Mouse (Mus musculus): ENCODE measurements around the gene Pla2g6. TPM values are rescaled to one million over a fixed set of nuclear protein-coding genes. Genes with fewer than 3 reads are reported as not detected.

Gene Pla2g6
- 24.0 and 25.5 TPM in 2 replicates for polyA plus RNA-seq (2014; fragmentation: Nextera tagmentation; extraction: Ambion mirVana)

DNA sequence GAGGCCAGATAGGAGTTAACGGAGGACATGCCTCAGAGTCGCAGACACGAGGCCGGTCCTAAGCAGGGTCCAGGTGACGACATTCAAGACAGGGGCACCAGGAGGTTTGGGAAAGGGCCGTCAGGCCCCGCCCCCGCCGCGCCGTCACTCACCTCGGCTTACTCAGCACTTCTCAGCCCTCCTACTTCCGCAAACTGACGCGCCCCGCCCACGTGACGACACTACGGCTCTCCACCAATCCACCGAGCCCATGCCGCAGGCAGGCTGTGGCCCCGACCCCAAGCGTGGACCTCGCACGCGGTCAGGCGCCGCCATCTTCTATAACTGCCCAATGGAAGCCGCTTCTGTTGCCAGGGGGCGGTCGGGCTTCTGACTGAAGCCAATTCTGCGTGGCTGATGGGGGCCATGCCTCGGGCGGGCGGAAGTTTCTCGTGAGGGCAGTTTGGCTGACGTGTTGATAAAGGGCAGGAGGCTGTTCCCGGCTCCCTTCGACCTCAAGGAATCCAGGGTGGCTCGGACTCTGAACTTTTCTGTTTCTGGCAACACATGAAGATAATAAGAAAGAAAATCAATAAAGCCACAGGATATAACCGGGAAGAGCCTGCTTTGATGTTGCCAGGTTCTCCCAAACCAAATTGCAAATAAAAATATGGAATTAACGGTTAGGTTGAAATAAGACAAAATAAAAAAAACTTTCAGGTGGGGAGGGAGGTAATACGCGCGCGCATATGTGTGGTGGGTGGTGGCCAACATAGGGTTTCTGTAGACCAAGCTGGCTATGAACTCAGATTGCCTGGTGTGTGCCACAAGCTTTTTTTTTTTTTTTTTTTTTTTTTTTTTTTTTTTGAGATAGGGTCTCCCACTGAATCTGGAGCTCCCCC, at the start of gene Pla2g6:
Pla2g6 (minus strand) TSS at position 333 of the 881 bp plus-strand sequence.
- peak within 1 kb of the TSS; percentile 75 for H3K9ac ChIP-seq (replicated peaks; ENCODE audit: low read depth, low read length)
- WGBS, result 4% methylated on average over 46 of the region's 46 CpGs
- peak; percentile 96 for ATAC-seq (ENCODE audit: low read depth)
- H3K4me3 ChIP-seq (ENCODE audit: low read depth, low read length), result peak within 1 kb of the TSS; percentile 53
- H3K27me3 ChIP-seq (ENCODE audit: control insufficient read depth, insufficient read depth, low read length), result no peaks in the 10 kb centered on the region
- peak within 1 kb of the TSS; percentile 93 for H3K4me2 ChIP-seq (ENCODE audit: low read depth, low read length)
- H3K36me3 ChIP-seq (ENCODE audit: control insufficient read depth, insufficient read depth, low read length), result no peaks in the 10 kb centered on the region
- H3K9me3 ChIP-seq (ENCODE audit: control insufficient read depth, low read length), result no peaks in the 10 kb centered on the region
- peaks cover 11% of the 10 kb centered on the region; the same call in 1 of the 2 replicates for H3K4me1 ChIP-seq (ENCODE audit: control insufficient read depth, insufficient read depth, low read length)
- peak within 1 kb of the TSS; percentile 93 for H3K27ac ChIP-seq (ENCODE audit: low read depth, low read length)

DNA sequence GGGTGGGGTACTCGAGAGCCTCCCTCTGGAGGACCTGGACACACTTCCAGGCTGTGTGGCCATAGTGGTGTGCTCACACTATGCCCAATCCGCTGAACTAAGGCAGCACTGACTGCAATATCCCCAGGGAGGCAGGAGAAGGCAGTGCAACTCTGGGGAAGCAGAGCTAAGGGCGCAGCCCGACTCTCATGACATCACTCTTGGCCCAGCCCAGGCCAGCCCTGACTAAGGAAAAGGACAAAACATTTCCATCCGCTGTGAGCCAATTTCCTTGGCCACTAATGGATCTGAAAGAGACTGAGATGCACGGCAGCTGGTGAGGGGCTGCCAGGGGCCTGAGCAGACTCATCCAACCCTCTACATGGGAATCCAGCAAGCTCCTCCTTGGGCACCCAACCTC, 49.5 kb upstream of the Pla2g6 start:
- no peak overlapping the region for H3K4me3 ChIP-seq (ENCODE audit: low read depth, low read length)
- H3K4me2 ChIP-seq (ENCODE audit: low read depth, low read length), result no peak overlapping the region
- H3K9ac ChIP-seq (replicated peaks; ENCODE audit: low read depth, low read length), result no peak overlapping the region
- no peak overlapping the region for H3K27ac ChIP-seq (ENCODE audit: low read depth, low read length)
- no peaks in the 10 kb centered on the region for H3K27me3 ChIP-seq (ENCODE audit: control insufficient read depth, insufficient read depth, low read length)
- H3K4me1 ChIP-seq (ENCODE audit: control insufficient read depth, insufficient read depth, low read length), result 0 out of 2 replicates have a peak, but pooled peaks cover 2% of the 10 kb centered on the region
- H3K36me3 ChIP-seq (ENCODE audit: control insufficient read depth, insufficient read depth, low read length), result peaks cover 19% of the 10 kb centered on the region
- WGBS, result 90% methylated on average over 6 of the region's 6 CpGs
- no peaks in the 10 kb centered on the region for H3K9me3 ChIP-seq (ENCODE audit: control insufficient read depth, low read length)
- no peak for ATAC-seq (ENCODE audit: low read depth)

DNA sequence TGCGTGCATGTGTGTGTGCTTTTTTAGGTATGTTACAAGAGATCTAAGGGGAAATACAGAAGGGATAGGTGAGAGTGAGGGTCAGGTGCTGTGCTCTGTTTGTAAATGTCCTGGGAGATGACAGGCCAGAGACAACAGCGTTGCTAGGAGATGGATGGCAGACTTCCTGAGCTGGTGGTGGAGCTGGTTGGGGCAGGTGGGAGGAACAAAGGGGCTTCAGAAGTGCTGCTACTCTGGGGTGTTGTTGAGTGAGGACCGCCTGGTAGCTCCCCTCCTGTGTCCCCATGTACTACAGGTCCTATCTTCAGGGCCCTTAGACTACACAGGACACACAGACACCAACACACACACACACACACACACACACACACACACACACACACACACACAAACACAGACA, 46.6 kb upstream of the Pla2g6 start:
- Histone ChIP-seq H3K4me1 (ENCODE audit: control insufficient read depth, insufficient read depth, low read length) (no peaks in the 10 kb centered on the region), H3K4me3 (ENCODE audit: low read depth, low read length) (no peak overlapping the region), H3K27ac (ENCODE audit: low read depth, low read length) (no peak overlapping the region), H3K9me3 (ENCODE audit: control insufficient read depth, low read length) (no peaks in the 10 kb centered on the region), H3K9ac (replicated peaks; ENCODE audit: low read depth, low read length) (no peak overlapping the region), H3K4me2 (ENCODE audit: low read depth, low read length) (no peak overlapping the region), H3K27me3 (ENCODE audit: control insufficient read depth, insufficient read depth, low read length) (no peaks in the 10 kb centered on the region), H3K36me3 (ENCODE audit: control insufficient read depth, insufficient read depth, low read length) (peaks cover 31% of the 10 kb centered on the region)
- 47% methylated on average over 3 of the region's 3 CpGs for WGBS
- ATAC-seq (ENCODE audit: low read depth), result no peak

DNA sequence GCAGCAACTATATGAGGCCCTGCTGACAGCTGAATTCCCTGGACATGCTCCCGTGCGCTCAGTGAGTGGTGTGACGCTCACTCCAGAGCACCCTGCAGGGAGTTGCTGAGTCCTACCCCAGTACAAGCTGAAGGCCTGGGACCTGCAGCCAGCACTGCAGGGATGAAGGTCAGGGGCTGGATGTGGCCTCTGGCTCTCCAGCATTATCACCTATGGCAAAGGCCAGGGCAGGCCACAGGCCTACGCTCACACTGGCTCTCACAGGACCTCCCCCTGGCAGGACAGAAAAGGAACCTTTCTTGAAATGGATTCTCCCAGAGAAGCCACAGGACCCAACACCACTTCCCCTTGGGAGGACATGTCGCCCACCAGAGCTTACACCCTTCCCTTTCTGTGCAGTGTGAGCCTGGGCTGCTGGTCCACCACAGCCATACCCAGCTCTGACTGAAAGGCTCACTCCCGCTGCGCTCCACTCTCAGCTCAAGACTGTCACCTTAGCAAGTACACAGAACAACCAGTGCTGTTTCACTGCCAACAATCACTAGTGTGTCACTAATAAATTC, 42.2 kb upstream of the Pla2g6 start:
- Histone ChIP-seq H3K27ac (ENCODE audit: low read depth, low read length) (no peak overlapping the region), H3K27me3 (ENCODE audit: control insufficient read depth, insufficient read depth, low read length) (no peaks in the 10 kb centered on the region), H3K4me2 (ENCODE audit: low read depth, low read length) (no peak overlapping the region), H3K9me3 (ENCODE audit: control insufficient read depth, low read length) (no peaks in the 10 kb centered on the region), H3K9ac (replicated peaks; ENCODE audit: low read depth, low read length) (no peak overlapping the region), H3K4me1 (ENCODE audit: control insufficient read depth, insufficient read depth, low read length) (no peaks in the 10 kb centered on the region), H3K36me3 (ENCODE audit: control insufficient read depth, insufficient read depth, low read length) (peaks cover 36% of the 10 kb centered on the region), H3K4me3 (ENCODE audit: low read depth, low read length) (no peak overlapping the region)
- no peak for ATAC-seq (ENCODE audit: low read depth)
- 90% methylated on average over 7 of the region's 7 CpGs for WGBS

DNA sequence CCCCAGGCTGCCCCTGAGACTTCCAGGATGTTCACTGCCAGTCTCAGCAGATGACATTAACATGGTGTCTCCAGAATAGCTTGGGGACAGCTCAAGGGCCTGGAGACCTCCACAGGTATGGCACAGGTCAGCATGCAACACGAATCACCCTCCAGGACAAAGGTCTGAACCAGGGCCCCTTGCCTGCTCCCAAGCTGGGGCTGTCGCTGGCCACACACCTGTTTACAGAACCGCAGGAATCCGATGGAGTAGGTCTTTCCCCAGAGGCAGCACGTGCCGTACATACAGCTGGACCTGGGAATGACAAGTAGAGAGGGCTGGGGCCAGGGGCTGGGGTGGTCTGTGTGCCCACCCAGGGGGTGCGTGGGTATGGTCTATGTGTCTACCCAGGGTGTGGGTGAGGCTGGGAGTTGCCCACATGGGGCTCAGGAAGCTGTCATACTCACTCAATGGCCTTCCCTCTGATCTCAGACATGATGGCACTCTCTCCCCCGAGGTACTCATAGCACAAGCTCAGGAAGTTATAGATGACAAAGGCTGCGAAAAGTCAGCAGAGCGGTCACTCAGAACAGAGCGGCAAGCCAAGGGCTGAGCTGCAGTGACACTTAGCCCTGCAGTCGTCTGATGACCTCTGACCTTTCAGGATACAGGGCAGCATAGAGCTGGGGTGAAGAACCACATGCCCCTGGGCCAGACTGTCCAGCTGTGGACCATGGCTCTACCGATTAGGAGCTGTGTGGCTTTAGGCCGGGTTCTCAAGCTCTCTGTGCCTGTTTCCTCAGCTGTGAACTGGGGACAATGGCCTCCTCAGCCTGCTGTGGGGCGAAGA, 41.5 kb upstream of the Pla2g6 start:
- Histone ChIP-seq H3K9me3 (ENCODE audit: control insufficient read depth, low read length) (no peaks in the 10 kb centered on the region), H3K9ac (replicated peaks; ENCODE audit: low read depth, low read length) (no peak overlapping the region), H3K4me1 (ENCODE audit: control insufficient read depth, insufficient read depth, low read length) (no peaks in the 10 kb centered on the region), H3K4me3 (ENCODE audit: low read depth, low read length) (no peak overlapping the region), H3K27me3 (ENCODE audit: control insufficient read depth, insufficient read depth, low read length) (no peaks in the 10 kb centered on the region), H3K27ac (ENCODE audit: low read depth, low read length) (no peak overlapping the region), H3K4me2 (ENCODE audit: low read depth, low read length) (no peak overlapping the region), H3K36me3 (ENCODE audit: control insufficient read depth, insufficient read depth, low read length) (peaks cover 36% of the 10 kb centered on the region)
- WGBS, result 85% methylated on average over 15 of the region's 15 CpGs
- no peak for ATAC-seq (ENCODE audit: low read depth)

DNA sequence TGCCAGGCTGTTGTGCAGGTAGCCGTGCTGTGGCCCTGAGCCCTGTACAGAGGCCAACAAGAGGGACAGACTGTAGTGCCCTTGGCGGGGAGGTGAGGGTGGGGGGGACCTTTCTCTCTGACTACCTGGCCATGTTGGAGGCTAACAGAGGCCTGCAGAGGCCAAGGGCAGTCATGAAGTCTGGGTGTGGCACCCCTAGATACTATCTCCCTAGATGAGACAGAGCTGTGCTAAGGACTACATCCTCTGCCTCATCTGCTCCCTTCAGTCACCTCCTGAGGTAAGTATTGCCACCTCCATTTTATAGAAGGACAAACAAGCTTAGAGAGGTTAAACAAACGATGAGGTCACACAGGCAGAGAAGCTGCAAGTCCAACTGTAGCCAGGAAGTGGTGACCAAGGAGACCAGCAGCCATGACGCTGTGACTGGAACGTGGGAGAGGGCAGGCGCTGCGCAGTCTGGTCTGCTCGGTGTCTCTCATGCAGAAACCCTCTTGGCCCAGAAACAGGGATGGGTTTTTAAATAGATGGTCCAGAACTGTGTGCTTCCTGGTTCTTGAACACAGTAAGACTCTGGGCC, 40.8 kb upstream of the Pla2g6 start:
- H3K4me2 ChIP-seq (ENCODE audit: low read depth, low read length), result no peak overlapping the region
- no peak overlapping the region for H3K4me3 ChIP-seq (ENCODE audit: low read depth, low read length)
- no peak for ATAC-seq (ENCODE audit: low read depth)
- no peaks in the 10 kb centered on the region for H3K9me3 ChIP-seq (ENCODE audit: control insufficient read depth, low read length)
- H3K9ac ChIP-seq (replicated peaks; ENCODE audit: low read depth, low read length), result no peak overlapping the region
- no peaks in the 10 kb centered on the region for H3K4me1 ChIP-seq (ENCODE audit: control insufficient read depth, insufficient read depth, low read length)
- H3K27me3 ChIP-seq (ENCODE audit: control insufficient read depth, insufficient read depth, low read length), result no peaks in the 10 kb centered on the region
- no peak overlapping the region for H3K27ac ChIP-seq (ENCODE audit: low read depth, low read length)
- WGBS, result 83% methylated on average over 8 of the region's 8 CpGs
- H3K36me3 ChIP-seq (ENCODE audit: control insufficient read depth, insufficient read depth, low read length), result peaks cover 40% of the 10 kb centered on the region

DNA sequence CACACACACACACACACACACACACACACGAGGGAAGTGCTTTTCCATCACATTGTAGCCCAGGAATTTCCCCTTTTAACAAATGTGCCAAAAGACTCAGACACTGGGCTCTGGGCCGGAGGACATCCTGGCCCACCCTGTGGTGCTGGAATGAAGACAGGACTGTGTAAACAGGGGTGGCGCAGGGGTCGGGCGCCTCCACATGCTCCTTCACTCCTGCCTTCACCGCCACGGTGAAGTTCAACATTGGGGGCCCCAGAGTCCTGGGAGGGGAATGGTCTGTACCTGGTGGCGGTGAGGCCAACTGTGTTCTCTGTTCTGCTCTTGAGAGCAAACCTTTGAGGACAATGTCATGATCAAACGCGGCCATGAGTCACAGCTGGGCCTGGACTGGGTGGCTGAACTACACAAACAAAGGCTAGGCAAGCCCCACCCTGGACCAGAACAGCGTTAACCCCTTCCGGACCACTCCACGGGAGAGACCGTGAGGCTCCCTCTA, 40.2 kb upstream of the Pla2g6 start:
- no peak overlapping the region for H3K9ac ChIP-seq (replicated peaks; ENCODE audit: low read depth, low read length)
- H3K4me1 ChIP-seq (ENCODE audit: control insufficient read depth, insufficient read depth, low read length), result no peaks in the 10 kb centered on the region
- peaks cover 39% of the 10 kb centered on the region for H3K36me3 ChIP-seq (ENCODE audit: control insufficient read depth, insufficient read depth, low read length)
- no peak for ATAC-seq (ENCODE audit: low read depth)
- peak overlapping the region; percentile 52; the same call in 1 of the 2 replicates for H3K27ac ChIP-seq (ENCODE audit: low read depth, low read length)
- H3K9me3 ChIP-seq (ENCODE audit: control insufficient read depth, low read length), result no peaks in the 10 kb centered on the region
- WGBS, result 71% methylated on average over 14 of the region's 14 CpGs
- no peaks in the 10 kb centered on the region for H3K27me3 ChIP-seq (ENCODE audit: control insufficient read depth, insufficient read depth, low read length)
- no peak overlapping the region for H3K4me2 ChIP-seq (ENCODE audit: low read depth, low read length)
- H3K4me3 ChIP-seq (ENCODE audit: low read depth, low read length), result no peak overlapping the region

DNA sequence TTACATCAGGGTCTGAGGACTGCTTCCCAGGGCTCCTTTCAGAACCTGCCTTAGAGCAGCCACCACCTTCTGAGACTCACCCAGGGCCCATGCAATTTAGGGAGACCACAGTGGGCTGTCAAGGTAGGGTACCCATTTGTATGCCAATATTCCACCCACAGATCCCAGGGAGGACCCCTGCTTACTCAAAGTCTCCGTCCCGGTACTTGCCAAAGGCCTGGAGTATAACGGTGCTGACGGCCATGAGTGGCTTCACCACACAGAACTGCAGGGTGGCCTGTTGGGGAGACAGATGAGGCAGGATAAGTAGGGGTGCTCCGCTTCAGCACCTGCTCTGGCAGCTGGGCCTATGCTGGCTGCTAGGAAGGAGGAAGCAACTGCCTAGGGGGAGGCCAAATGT, 38.2 kb upstream of the Pla2g6 start:
- no peaks in the 10 kb centered on the region for H3K9me3 ChIP-seq (ENCODE audit: control insufficient read depth, low read length)
- no peak for ATAC-seq (ENCODE audit: low read depth)
- H3K4me1 ChIP-seq (ENCODE audit: control insufficient read depth, insufficient read depth, low read length), result no peaks in the 10 kb centered on the region
- H3K27me3 ChIP-seq (ENCODE audit: control insufficient read depth, insufficient read depth, low read length), result no peaks in the 10 kb centered on the region
- no peak overlapping the region for H3K4me3 ChIP-seq (ENCODE audit: low read depth, low read length)
- no peak overlapping the region for H3K4me2 ChIP-seq (ENCODE audit: low read depth, low read length)
- no peak overlapping the region for H3K9ac ChIP-seq (replicated peaks; ENCODE audit: low read depth, low read length)
- H3K36me3 ChIP-seq (ENCODE audit: control insufficient read depth, insufficient read depth, low read length), result peaks cover 37% of the 10 kb centered on the region
- no peak overlapping the region for H3K27ac ChIP-seq (ENCODE audit: low read depth, low read length)
- 91% methylated on average over 5 of the region's 5 CpGs for WGBS

Data from neural tube, embryonic 14.5 days (tissue).